Mouse (Mus musculus): ENCODE measurements around the gene Slc35b4.

DNA sequence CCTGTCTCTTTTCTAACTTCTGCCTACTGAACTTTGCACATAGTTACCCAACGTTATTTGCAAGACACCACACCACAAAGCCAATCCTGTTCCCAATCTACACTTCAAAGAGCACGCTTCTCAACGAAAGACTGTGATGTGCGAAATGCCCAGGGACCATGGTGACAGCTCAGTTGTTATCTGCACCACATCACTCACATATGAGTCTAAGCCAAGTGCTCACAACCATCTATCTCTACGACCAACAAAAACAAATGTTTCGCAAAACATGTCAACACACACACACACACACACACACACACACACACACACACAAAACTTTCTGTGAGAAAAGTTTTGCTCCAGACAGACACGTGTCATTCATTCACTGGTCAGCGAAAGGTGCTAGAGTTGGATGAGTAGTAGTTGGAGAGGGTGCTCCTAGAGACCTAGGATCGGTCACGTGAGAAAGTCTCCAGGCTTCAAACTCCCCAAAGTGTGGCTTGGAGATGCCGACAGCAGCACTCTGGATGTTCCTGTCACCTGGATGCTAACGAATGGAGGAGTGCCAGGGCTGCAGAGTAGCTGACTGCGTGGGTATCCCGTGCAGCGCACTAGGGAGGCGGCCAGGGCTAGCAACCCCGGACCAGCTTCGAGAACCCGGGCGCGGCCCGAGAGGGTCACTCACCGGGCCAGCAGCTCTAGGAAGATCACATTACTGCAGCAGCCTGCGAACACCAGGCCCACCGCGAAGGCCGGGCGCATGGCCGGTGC is 624 bp downstream of the Slc35b4 start:
- TF ChIP-seq CTCF (IDR thresholded peaks at IDR 0.05) (no peak), EP300 (IDR thresholded peaks at IDR 0.05) (no peak)

Measured in lung, postnatal 0 days (tissue).